Mouse (Mus musculus): ENCODE data around the gene Ctbp2. TPM values are rescaled to one million over a fixed set of nuclear protein-coding genes. Genes with fewer than 3 reads are reported as not detected.
A peak's percentile ranks its signal among the peaks of the same experiment; 100 is the strongest.

Gene Ctbp2
- total RNA-seq, 2 experiments from 2014 or later = 30.1 to 30.6 TPM

- intact Hi-C loops (cut with DNase I) = no loop called here
- TF ChIP-seq CTCF (IDR thresholded peaks at IDR 0.05) = no peak
- DNase-seq (ENCODE audit: extremely low spot score in 1 of 2, low spot score in 2 of 2) = no peak
- Histone ChIP-seq H3K27ac (no peak overlapping the region), H3K4me3 (no peak overlapping the region)
Measured at GRCm38 (mm10) chr7:133094711-133095495, 29.3 kb downstream of the Ctbp2 start.

GRCm38 (mm10) chr7:133094161-133094560 is 30.0 kb downstream of the Ctbp2 start:
- DNase-seq (ENCODE audit: extremely low spot score in 1 of 2, low spot score in 2 of 2) = no peak
- intact Hi-C loops (cut with DNase I) = no loop called here

GRCm38 (mm10) chr7:133093731-133094130 is 30.4 kb downstream of the Ctbp2 start:
- no peak for TF ChIP-seq CTCF (IDR thresholded peaks at IDR 0.05)
- Histone ChIP-seq H3K27ac (no peak overlapping the region), H3K4me3 (no peak overlapping the region)
- DNase-seq (ENCODE audit: extremely low spot score in 1 of 2, low spot score in 2 of 2) = no peak
- intact Hi-C loops (cut with DNase I) = no loop called here

More at GRCm38 (mm10) chr7:133094161-133094560, 30.0 kb downstream of the Ctbp2 start:
- TF ChIP-seq CTCF (IDR thresholded peaks at IDR 0.05) = no peak
- no peak overlapping the region for H3K4me3 ChIP-seq
- H3K27ac ChIP-seq = no peak overlapping the region

GRCm38 (mm10) chr7:133090641-133091040 is 33.5 kb downstream of the Ctbp2 start:
- intact Hi-C loops (cut with DNase I) = no loop called here
- H3K27ac ChIP-seq = no peak overlapping the region
- H3K4me3 ChIP-seq = no peak overlapping the region
- no peak for DNase-seq (ENCODE audit: extremely low spot score in 1 of 2, low spot score in 2 of 2)
- no peak for TF ChIP-seq CTCF (IDR thresholded peaks at IDR 0.05)

- no peak for TF ChIP-seq CTCF (IDR thresholded peaks at IDR 0.05)
- no peak for DNase-seq (ENCODE audit: extremely low spot score in 1 of 2, low spot score in 2 of 2)
- H3K4me3 ChIP-seq = no peak overlapping the region
- H3K27ac ChIP-seq = no peak overlapping the region
- intact Hi-C loops (cut with DNase I) = no loop called here
Measured at GRCm38 (mm10) chr7:133089621-133090260, 34.4 kb downstream of the Ctbp2 start.

GRCm38 (mm10) chr7:133088830-133089261 is 35.3 kb downstream of the Ctbp2 start:
- peak; percentile 36 to 42 for DNase-seq (ENCODE audit: extremely low spot score in 1 of 2, low spot score in 2 of 2)
- no peak for TF ChIP-seq CTCF (IDR thresholded peaks at IDR 0.05)
- intact Hi-C loops (cut with DNase I) = no loop called here
- H3K4me3 ChIP-seq = peak overlapping the region; percentile 26
- peak overlapping the region; percentile 1; the same call in 1 of the 2 replicates for H3K27ac ChIP-seq

- Histone ChIP-seq H3K27ac (peak overlapping the region; percentile 1; the same call in 1 of the 2 replicates), H3K4me3 (no peak overlapping the region; the same call in 1 of the 2 replicates)
- no peak for DNase-seq (ENCODE audit: extremely low spot score in 1 of 2, low spot score in 2 of 2)
- no peak for TF ChIP-seq CTCF (IDR thresholded peaks at IDR 0.05)
- intact Hi-C loops (cut with DNase I) = no loop called here
Measured at GRCm38 (mm10) chr7:133088411-133088810, 35.7 kb downstream of the Ctbp2 start.

GRCm38 (mm10) chr7:133085408-133085807 is 38.7 kb downstream of the Ctbp2 start:
- no peak for TF ChIP-seq CTCF (IDR thresholded peaks at IDR 0.05)

GRCm38 (mm10) chr7:133083936-133084614 is 40.1 kb downstream of the Ctbp2 start:
- H3K4me3 ChIP-seq = no peak overlapping the region
- no peak for DNase-seq (ENCODE audit: extremely low spot score in 1 of 2, low spot score in 2 of 2)
- intact Hi-C loops (cut with DNase I) = no loop called here
- H3K27ac ChIP-seq = no peak overlapping the region
- TF ChIP-seq CTCF (IDR thresholded peaks at IDR 0.05) = no peak

More at GRCm38 (mm10) chr7:133085408-133085807, 38.7 kb downstream of the Ctbp2 start:
- DNase-seq (ENCODE audit: extremely low spot score in 1 of 2, low spot score in 2 of 2) = no peak
- Histone ChIP-seq H3K27ac (no peak overlapping the region), H3K4me3 (no peak overlapping the region)
- intact Hi-C loops (cut with DNase I) = no loop called here

- intact Hi-C loops (cut with DNase I) = no loop called here
- H3K27ac ChIP-seq = no peak overlapping the region
- no peak for TF ChIP-seq CTCF (IDR thresholded peaks at IDR 0.05)
- H3K4me3 ChIP-seq = no peak overlapping the region
- no peak for DNase-seq (ENCODE audit: extremely low spot score in 1 of 2, low spot score in 2 of 2)
Measured at GRCm38 (mm10) chr7:133078929-133079328, 45.2 kb downstream of the Ctbp2 start.

- no peak overlapping the region for H3K4me3 ChIP-seq
- no peak for TF ChIP-seq CTCF (IDR thresholded peaks at IDR 0.05)
- no peak for DNase-seq (ENCODE audit: extremely low spot score in 1 of 2, low spot score in 2 of 2)
- intact Hi-C loops (cut with DNase I) = no loop called here
- no peak overlapping the region for H3K27ac ChIP-seq
Measured at GRCm38 (mm10) chr7:133074462-133075133, 49.6 kb downstream of the Ctbp2 start.
